Mouse (Mus musculus): Measurements from ENCODE around the gene Olfr671. TPM values are rescaled to one million over a fixed set of nuclear protein-coding genes. Genes with fewer than 3 reads are reported as not detected.

Gene Olfr671
- polyA plus RNA-seq (2021; fragmentation: Nextera tagmentation) = not detected in 2 replicates
- long read RNA-seq, experiment 1 = 0 reads
- long read RNA-seq, experiment 2 = 0 reads

DNA sequence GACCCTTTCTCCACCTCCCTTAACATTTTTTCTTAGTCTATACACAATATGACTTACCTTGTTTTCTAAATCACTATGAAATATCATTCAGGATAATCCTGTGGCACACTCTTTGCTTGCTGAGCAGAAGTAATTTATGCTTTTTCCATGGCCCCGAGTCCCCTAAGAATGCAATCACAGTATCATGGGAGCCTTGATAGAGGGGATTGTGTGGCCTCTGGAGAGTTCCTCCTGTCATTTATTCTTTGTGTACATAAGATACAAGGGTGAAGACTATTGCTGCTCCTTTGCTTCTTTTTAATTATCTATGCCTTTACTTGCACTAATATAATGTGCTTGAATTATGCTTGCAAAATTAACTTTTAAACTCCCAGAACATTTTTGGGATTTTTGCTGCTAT, at the start of gene Olfr671:
Olfr671 (minus strand) TSS at position 101 of the 400 bp plus-strand sequence.

DNA sequence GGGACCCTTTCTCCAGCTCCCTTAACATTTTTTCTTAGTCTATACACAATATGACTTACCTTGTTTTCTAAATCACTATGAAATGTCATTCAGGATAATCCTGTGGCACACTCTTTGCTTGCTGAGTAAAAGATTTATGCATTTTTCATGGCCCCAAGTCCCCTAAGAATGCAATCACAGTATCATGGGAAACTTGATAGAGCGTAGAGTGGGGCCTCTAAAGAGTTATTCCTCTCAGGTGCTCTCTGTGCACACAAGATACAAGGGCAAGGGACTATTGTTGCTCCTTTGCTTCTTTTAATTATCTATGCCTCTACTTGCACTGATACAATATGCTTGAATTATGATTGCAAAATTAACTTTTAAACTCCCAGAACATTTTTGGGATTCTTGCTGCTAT, 49.4 kb upstream of the Olfr671 start, which contains the start of gene Olfr675:
Olfr675 (minus strand) TSS at position 101 of the 400 bp plus-strand sequence.

GRCm38 (mm10) chr7:105001929-105002328, 23.0 kb upstream of the Olfr671 start, which contains the start of gene Olfr672:
Gene Olfr672 (minus strand): TSS chr7:105002029.

DNA sequence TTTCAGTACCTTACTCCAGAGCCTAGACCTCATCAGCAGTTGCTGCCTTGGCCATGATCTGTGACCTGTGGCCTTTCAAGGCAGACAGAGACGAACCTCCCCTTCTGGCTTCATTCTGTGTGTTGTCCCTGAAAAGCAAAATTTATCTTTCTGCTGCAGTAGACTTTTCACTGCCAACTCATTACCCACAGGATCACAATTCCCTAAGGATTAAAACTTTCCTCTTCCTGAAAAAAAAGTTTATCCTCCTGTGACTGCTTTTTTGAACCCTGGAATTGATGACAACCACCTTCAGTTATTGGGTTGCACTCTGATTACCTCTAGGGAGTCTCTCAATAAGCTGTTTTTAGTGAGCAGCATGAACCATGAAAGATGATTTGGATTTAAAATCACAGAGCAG, 16.4 kb downstream of the Olfr671 start, which contains the start of gene Olfr670:
Olfr670 (minus strand) TSS at position 101 of the 400 bp plus-strand sequence.

DNA sequence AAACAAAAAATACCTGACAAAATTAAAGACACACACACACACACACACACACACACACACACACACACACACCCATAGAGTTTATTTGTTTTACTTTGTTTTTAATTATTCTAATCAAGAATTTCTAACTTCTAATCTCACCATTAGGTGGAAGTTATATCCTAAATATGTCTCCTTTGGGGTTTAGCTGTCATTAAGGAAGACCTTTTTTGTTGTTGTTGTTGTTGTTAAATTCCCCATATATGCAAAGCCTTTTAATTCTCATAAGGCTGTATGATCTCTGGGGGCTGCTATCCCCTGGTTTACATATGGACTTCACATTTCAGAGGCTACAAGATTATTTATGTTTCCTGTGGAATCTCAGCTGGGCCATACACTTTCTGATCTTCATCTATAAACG, 45.0 kb downstream of the Olfr671 start, which contains the start of gene Olfr669:
Olfr669 (plus strand) TSS at position 301 of the 400 bp plus-strand sequence.

GRCm38 (mm10) chr7:104927957-104928356, 51.0 kb downstream of the Olfr671 start, which contains the start of gene Olfr668:
Gene Olfr668 (minus strand): TSS chr7:104928057.

Other genes with a start within 250 kb of the Olfr671 start
- gene Usp17le, start 201.7 kb downstream of the Olfr671 start, polyA plus RNA-seq (2021; fragmentation: Nextera tagmentation) = not detected in 2 replicates
- gene Usp17lb, start 136.5 kb downstream of the Olfr671 start, polyA plus RNA-seq (2021; fragmentation: Nextera tagmentation) = not detected in 2 replicates
- not detected in 2 replicates for gene Usp17la, start 122.1 kb downstream of the Olfr671 start, polyA plus RNA-seq (2021; fragmentation: Nextera tagmentation)
- not detected in 2 replicates for gene Olfr665, start 101.1 kb downstream of the Olfr671 start, polyA plus RNA-seq (2021; fragmentation: Nextera tagmentation)
- not detected in 2 replicates for gene Olfr666, start 83.2 kb downstream of the Olfr671 start, polyA plus RNA-seq (2021; fragmentation: Nextera tagmentation)
- not detected in 2 replicates for gene Olfr667, start 57.6 kb downstream of the Olfr671 start, polyA plus RNA-seq (2021; fragmentation: Nextera tagmentation)
- gene Olfr668, start 51.1 kb downstream of the Olfr671 start, polyA plus RNA-seq (2021; fragmentation: Nextera tagmentation) = not detected in 2 replicates
- not detected in 2 replicates for gene Olfr669, start 44.9 kb downstream of the Olfr671 start, polyA plus RNA-seq (2021; fragmentation: Nextera tagmentation)
- gene Olfr670, start 16.5 kb downstream of the Olfr671 start, polyA plus RNA-seq (2021; fragmentation: Nextera tagmentation) = not detected in 2 replicates
- gene Olfr672, start 22.9 kb upstream of the Olfr671 start, polyA plus RNA-seq (2021; fragmentation: Nextera tagmentation) = not detected in 2 replicates
- not detected in 2 replicates for gene Olfr675, start 49.3 kb upstream of the Olfr671 start, polyA plus RNA-seq (2021; fragmentation: Nextera tagmentation)
- not detected in 2 replicates for gene Olfr676, start 53.6 kb upstream of the Olfr671 start, polyA plus RNA-seq (2021; fragmentation: Nextera tagmentation)
- gene Olfr677, start 72.2 kb upstream of the Olfr671 start, polyA plus RNA-seq (2021; fragmentation: Nextera tagmentation) = not detected in 2 replicates
- not detected in 2 replicates for gene Olfr678, start 85.3 kb upstream of the Olfr671 start, polyA plus RNA-seq (2021; fragmentation: Nextera tagmentation)
- not detected in 2 replicates for gene Olfr679, start 102.1 kb upstream of the Olfr671 start, polyA plus RNA-seq (2021; fragmentation: Nextera tagmentation)
- not detected in 2 replicates for gene Olfr680-ps1, start 113.7 kb upstream of the Olfr671 start, polyA plus RNA-seq (2021; fragmentation: Nextera tagmentation)
- gene Olfr681, start 137.7 kb upstream of the Olfr671 start, polyA plus RNA-seq (2021; fragmentation: Nextera tagmentation) = not detected in 2 replicates
- gene Olfr683, start 167.9 kb upstream of the Olfr671 start, polyA plus RNA-seq (2021; fragmentation: Nextera tagmentation) = not detected in 2 replicates
- not detected in 2 replicates for gene Olfr684, start 184.5 kb upstream of the Olfr671 start, polyA plus RNA-seq (2021; fragmentation: Nextera tagmentation)
- not detected in 2 replicates for gene Olfr685, start 206.9 kb upstream of the Olfr671 start, polyA plus RNA-seq (2021; fragmentation: Nextera tagmentation)
- gene Olfr686, start 228.4 kb upstream of the Olfr671 start, polyA plus RNA-seq (2021; fragmentation: Nextera tagmentation) = not detected in 2 replicates